Mouse (Mus musculus): ENCODE measurements at regions not wholly inside any gene's neighbourhood (a gene's known extent, or its start where the extent isn't known, plus 50 kb on each side); places are given as distances from the start of the nearest gene placed in this dataset.

DNA sequence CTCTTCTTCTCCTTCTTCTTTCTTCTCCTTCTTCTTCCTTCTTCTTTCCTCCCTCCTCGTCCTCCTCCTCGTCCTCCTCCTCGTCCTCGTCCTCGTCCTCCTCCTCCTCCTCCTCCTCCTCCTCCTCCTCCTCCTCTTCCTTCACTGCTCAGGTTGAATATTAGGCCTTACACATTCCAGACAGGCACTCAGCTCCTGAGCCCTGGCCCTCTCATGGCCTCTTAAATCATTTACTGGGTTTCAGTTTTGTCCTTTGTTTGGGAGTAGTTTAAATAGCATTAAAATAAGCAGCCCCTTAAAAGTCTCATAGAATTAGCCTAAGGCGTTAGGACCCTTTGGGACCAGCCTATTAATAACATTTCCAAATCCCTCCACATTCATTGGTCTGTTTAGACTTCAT lies 57.3 kb upstream of the Armc2 start:
- TF ChIP-seq EP300 (optimal IDR thresholded peaks at IDR 0.05) (no peak), CTCF (IDR thresholded peaks at IDR 0.05; ENCODE audit: low read depth) (no peak)

All from stomach, postnatal 0 days (tissue).